In genomic region chr2:73657151-73657550, GRCm38 (mm10) we compare ENCODE assay signal across 10 mouse cellular contexts.
DNase-seq lines count a peak whose midpoint lies in the region; ATAC-seq and TF ChIP-seq lines count a peak whose summit lies in the region.
"Had no signal": no experiment of that assay in that cellular context is flagged by ENCODE, and none has a peak within 500 bp of the region (broad histone marks: within the 10 kb centered on the region; RNA-seq: fewer than 3 reads in every experiment).

No protein-coding gene starts in this region.

- peak overlapping the region; percentile 8; the same call in 1 of the 2 replicates for H3K4me3 ChIP-seq in heart, embryonic 16.5 days (ENCODE audit: low read length)
- peak overlapping the region; percentile 46 for H3K4me3 ChIP-seq in olfactory bulb, adult 2 months (ENCODE audit: insufficient read depth, low read depth, low read length)
- H3K4me3 ChIP-seq: embryonic facial prominence, embryonic 13.5 days had no signal

- TF ChIP-seq CTCF in olfactory bulb, adult 2 months (IDR thresholded peaks at IDR 0.05; ENCODE audit: insufficient read depth, low read depth, low read length) = no peak

- peak overlapping the region; percentile 20; the same call in 1 of the 2 replicates for H3K9ac ChIP-seq in heart, embryonic 16.5 days (ENCODE audit: low read length)
- H3K9ac ChIP-seq: embryonic facial prominence, embryonic 13.5 days had no signal

- no peaks in the 10 kb centered on the region for H3K9me3 ChIP-seq in heart, embryonic 16.5 days (replicated peaks; ENCODE audit: control insufficient read depth, low read length)
- H3K9me3 ChIP-seq: embryonic facial prominence, embryonic 13.5 days had no signal

- peak overlapping the region; percentile 57 for H3K27ac ChIP-seq in heart, embryonic 16.5 days (ENCODE audit: low read length)
- peak overlapping the region; percentile 88 for H3K27ac ChIP-seq in olfactory bulb, adult 2 months (ENCODE audit: insufficient read depth, low read depth, low read length)
- H3K27ac ChIP-seq: embryonic facial prominence, embryonic 13.5 days had no signal

- WGBS in heart, embryonic 16.5 days = 48% methylated on average over 7 of the region's 7 CpGs
- 23% methylated on average over 7 of the region's 7 CpGs for WGBS in olfactory bulb, adult 2 months

- no peaks in the 10 kb centered on the region for H3K27me3 ChIP-seq in heart, embryonic 16.5 days (ENCODE audit: control insufficient read depth, insufficient read depth, low read length)
- H3K27me3 ChIP-seq: CH12.LX; embryonic facial prominence, embryonic 13.5 days had no signal

- H3K4me2 ChIP-seq in heart, embryonic 16.5 days (ENCODE audit: low read depth, low read length) = peak overlapping the region; percentile 36; the same call in 1 of the 2 replicates
- H3K4me2 ChIP-seq: embryonic facial prominence, embryonic 13.5 days had no signal

- ATAC-seq in cerebellum, adult (ENCODE audit: insufficient number of reproducible peaks, low FRiP score, low TSS enrichment) = no peak
- peak; percentile 64; the same call in 1 of the 2 replicates for ATAC-seq in heart, embryonic 16.5 days (replicated peaks; ENCODE audit: extremely low read depth, insufficient read depth, low FRiP score)

- DNase-seq in cerebellum, adult 9-10 months = peak; percentile 31
- DNase-seq in adipocyte (ENCODE audit: low spot score) = peak; percentile 85
- peak; percentile 70 to 76 for DNase-seq in left cerebral cortex, adult 8-10 months (ENCODE audit: low spot score in 2 of 2)
- no peak for DNase-seq in thymus, postnatal 10 days (ENCODE audit: low spot score in 2 of 2)
- no peak for DNase-seq in urinary bladder, postnatal 10 days (ENCODE audit: low spot score)

- H3K36me3 ChIP-seq in heart, embryonic 16.5 days (ENCODE audit: control insufficient read depth, insufficient read depth) = no peaks in the 10 kb centered on the region
- H3K36me3 ChIP-seq: embryonic facial prominence, embryonic 13.5 days had no signal

- H3K4me1 ChIP-seq in heart, embryonic 16.5 days (ENCODE audit: control insufficient read depth, insufficient read depth, low read length) = peaks cover 35% of the 10 kb centered on the region
- H3K4me1 ChIP-seq in olfactory bulb, adult 2 months (ENCODE audit: control insufficient read depth, insufficient read depth, low read length) = peaks cover 13% of the 10 kb centered on the region

- no peak for TF ChIP-seq POLR2A in olfactory bulb, adult 2 months (IDR thresholded peaks at IDR 0.05; ENCODE audit: insufficient read depth, low read depth, low read length)

Comparison
In these comparisons a context has a peak if more than half of its experiments do, and no peak if none do; other contexts are left out.
1. DNase-seq: peak in cerebellum, adult 9-10 months (single experiment), adipocyte (single experiment) and left cerebral cortex, adult 8-10 months (2 of 2); none in thymus, postnatal 10 days (0 of 2) and urinary bladder, postnatal 10 days (single experiment).